Mouse (Mus musculus): ENCODE data around the gene Olfr761. TPM values are rescaled to one million over a fixed set of nuclear protein-coding genes. Genes with fewer than 3 reads are reported as not detected.
"Not testable (repeated sequence)": the region's sequence is repeated elsewhere in the genome, so short reads cannot be mapped to it uniquely, and the experiment has no call there.

The Olfr761 gene
- total RNA-seq (2015; ENCODE audit: low replicate concordance) (not detected in 2 replicates), total RNA-seq (2017; ENCODE audit: low replicate concordance) (not detected in 2 replicates)

- ATAC-seq (replicated peaks; ENCODE audit: low FRiP score, poor library complexity, severe bottlenecking) = no peak
Measured at GRCm38 (mm10) chr17:37952979-37953378, at the start of gene Olfr761. TSS of gene Olfr761 (minus strand) at chr17:37953079.

GRCm38 (mm10) chr17:37995635-37996307 lies 42.9 kb upstream of the Olfr761 start:
- no peak for ATAC-seq (replicated peaks; ENCODE audit: low FRiP score, poor library complexity, severe bottlenecking)

GRCm38 (mm10) chr17:37990453-37990961 lies 37.6 kb upstream of the Olfr761 start:
- peak; percentile 75 for ATAC-seq (replicated peaks; ENCODE audit: low FRiP score, poor library complexity, severe bottlenecking)

GRCm38 (mm10) chr17:37973591-37973990 lies 20.7 kb upstream of the Olfr761 start:
- no peak for ATAC-seq (replicated peaks; ENCODE audit: low FRiP score, poor library complexity, severe bottlenecking)

- no peak for ATAC-seq (replicated peaks; ENCODE audit: low FRiP score, poor library complexity, severe bottlenecking)
Measured at GRCm38 (mm10) chr17:37920248-37920647, 32.6 kb downstream of the Olfr761 start, which contains the start of gene Olfr128. TSS of gene Olfr128 (plus strand) at chr17:37920548.

- ATAC-seq (replicated peaks; ENCODE audit: low FRiP score, poor library complexity, severe bottlenecking) = not testable (repeated sequence)
Measured at GRCm38 (mm10) chr17:37906821-37907220, 46.1 kb downstream of the Olfr761 start.

Other genes starting within 250 kb of the Olfr761 start
- not detected in 2 replicates for gene Olfr120, start 231.3 kb downstream of the Olfr761 start, total RNA-seq (2015; ENCODE audit: low replicate concordance)
- not detected in 2 replicates for gene Olfr120, start 231.3 kb downstream of the Olfr761 start, total RNA-seq (2017; ENCODE audit: low replicate concordance)
- gene Olfr121, start 204.2 kb downstream of the Olfr761 start, total RNA-seq (2015; ENCODE audit: low replicate concordance) = not detected in 2 replicates
- gene Olfr121, start 204.2 kb downstream of the Olfr761 start, total RNA-seq (2017; ENCODE audit: low replicate concordance) = not detected in 2 replicates
- not detected in 2 replicates for gene Olfr122, start 184.5 kb downstream of the Olfr761 start, total RNA-seq (2015; ENCODE audit: low replicate concordance)
- gene Olfr122, start 184.5 kb downstream of the Olfr761 start, total RNA-seq (2017; ENCODE audit: low replicate concordance) = not detected in 2 replicates
- gene Olfr123, start 159.6 kb downstream of the Olfr761 start, total RNA-seq (2015; ENCODE audit: low replicate concordance) = not detected in 2 replicates
- not detected in 2 replicates for gene Olfr123, start 159.6 kb downstream of the Olfr761 start, total RNA-seq (2017; ENCODE audit: low replicate concordance)
- gene Olfr124, start 153.2 kb downstream of the Olfr761 start, total RNA-seq (2015; ENCODE audit: low replicate concordance) = not detected in 2 replicates
- not detected in 2 replicates for gene Olfr124, start 153.2 kb downstream of the Olfr761 start, total RNA-seq (2017; ENCODE audit: low replicate concordance)
- gene Olfr125, start 120.1 kb downstream of the Olfr761 start, total RNA-seq (2015; ENCODE audit: low replicate concordance) = not detected in 2 replicates
- gene Olfr125, start 120.1 kb downstream of the Olfr761 start, total RNA-seq (2017; ENCODE audit: low replicate concordance) = not detected in 2 replicates
- not detected in 2 replicates for gene Olfr126, start 105.6 kb downstream of the Olfr761 start, total RNA-seq (2015; ENCODE audit: low replicate concordance)
- gene Olfr126, start 105.6 kb downstream of the Olfr761 start, total RNA-seq (2017; ENCODE audit: low replicate concordance) = not detected in 2 replicates
- gene Olfr127, start 52.6 kb downstream of the Olfr761 start, total RNA-seq (2015; ENCODE audit: low replicate concordance) = not detected in 2 replicates
- gene Olfr127, start 52.6 kb downstream of the Olfr761 start, total RNA-seq (2017; ENCODE audit: low replicate concordance) = 0.14 TPM in 1 of 2 replicates, not detected in the other
- gene Olfr128, start 32.5 kb downstream of the Olfr761 start, total RNA-seq (2015; ENCODE audit: low replicate concordance) = not detected in 2 replicates
- not detected in 2 replicates for gene Olfr128, start 32.5 kb downstream of the Olfr761 start, total RNA-seq (2017; ENCODE audit: low replicate concordance)
- gene Olfr129, start 107.0 kb upstream of the Olfr761 start, total RNA-seq (2015; ENCODE audit: low replicate concordance) = not detected in 2 replicates
- gene Olfr129, start 107.0 kb upstream of the Olfr761 start, total RNA-seq (2017; ENCODE audit: low replicate concordance) = not detected in 2 replicates
- not detected in 2 replicates for gene Olfr130, start 110.8 kb upstream of the Olfr761 start, total RNA-seq (2015; ENCODE audit: low replicate concordance)
- gene Olfr130, start 110.8 kb upstream of the Olfr761 start, total RNA-seq (2017; ENCODE audit: low replicate concordance) = not detected in 2 replicates
- gene Olfr131, start 135.6 kb upstream of the Olfr761 start, total RNA-seq (2015; ENCODE audit: low replicate concordance) = not detected in 2 replicates
- not detected in 2 replicates for gene Olfr131, start 135.6 kb upstream of the Olfr761 start, total RNA-seq (2017; ENCODE audit: low replicate concordance)
- not detected in 2 replicates for gene Olfr132, start 181.4 kb upstream of the Olfr761 start, total RNA-seq (2015; ENCODE audit: low replicate concordance)
- not detected in 2 replicates for gene Olfr132, start 181.4 kb upstream of the Olfr761 start, total RNA-seq (2017; ENCODE audit: low replicate concordance)
- not detected in 2 replicates for gene Olfr133, start 192.2 kb upstream of the Olfr761 start, total RNA-seq (2015; ENCODE audit: low replicate concordance)
- gene Olfr133, start 192.2 kb upstream of the Olfr761 start, total RNA-seq (2017; ENCODE audit: low replicate concordance) = not detected in 2 replicates
- not detected in 2 replicates for gene Olfr134, start 218.3 kb upstream of the Olfr761 start, total RNA-seq (2015; ENCODE audit: low replicate concordance)
- gene Olfr134, start 218.3 kb upstream of the Olfr761 start, total RNA-seq (2017; ENCODE audit: low replicate concordance) = not detected in 2 replicates